Mouse (Mus musculus) cortical plate, adult 2 months (tissue): ENCODE measurements at regions not wholly inside any gene's neighbourhood (a gene's known extent, or its start where the extent isn't known, plus 50 kb on each side); places are given as distances from the start of the nearest gene placed in this dataset.
"Not testable (repeated sequence)": the region's sequence is repeated elsewhere in the genome, so short reads cannot be mapped to it uniquely, and the experiment has no call there.

Experiments
- H3K27ac ChIP-seq: fragments of 200-500 bp; 2 replicates; pipeline ENCODE4 v1.5.1; 2012; ENCODE audit warnings: low read length, control low read depth, inconsistent platforms; ENCODE audit not compliant: insufficient read depth
- H3K4me1 ChIP-seq: fragments of 200-500 bp; 2 replicates; pipeline ENCODE4 v1.6.1; 2011; ENCODE audit warnings: low read length; ENCODE audit not compliant: control insufficient read depth, insufficient read depth
- H3K4me3 ChIP-seq: fragments of 200-500 bp; 2 replicates; pipeline ENCODE4 v1.5.1; 2011; ENCODE audit warnings: mild to moderate bottlenecking, low read length, control low read depth; ENCODE audit not compliant: insufficient read depth
- CTCF ChIP-seq: fragments of 200-500 bp; IDR thresholded peaks from 2 replicates; pipeline ENCODE4 v1.5.1; 2011; ENCODE audit warnings: mild to moderate bottlenecking, control low read depth, low read length; ENCODE audit not compliant: insufficient read depth; ENCODE audit errors: extremely low read depth
- POLR2A ChIP-seq: fragments of 200-500 bp; IDR thresholded peaks from 2 replicates; pipeline ENCODE4 v1.6.1; 2011; ENCODE audit warnings: mild to moderate bottlenecking, low read length, control low read depth; ENCODE audit not compliant: insufficient read depth; ENCODE audit errors: extremely low read depth

DNA sequence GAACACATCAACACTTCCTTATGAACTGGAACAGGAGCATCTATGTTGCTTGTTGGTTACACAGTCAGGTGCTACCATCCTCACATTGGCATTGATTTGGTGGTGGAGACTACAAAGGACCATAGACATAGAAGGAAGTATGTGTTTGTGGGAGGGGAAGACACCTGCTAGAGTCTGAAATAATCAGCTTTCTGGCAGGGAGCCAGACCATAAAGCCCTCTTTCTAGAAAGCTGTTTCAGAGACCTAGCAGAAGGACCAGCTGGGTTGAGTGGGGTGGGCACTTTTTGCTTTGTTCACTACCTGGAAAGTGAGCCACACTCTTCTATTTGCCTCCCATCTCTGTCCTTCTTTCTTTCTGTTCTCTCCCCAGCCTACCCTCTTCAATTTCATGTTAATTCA lies 502.5 kb upstream of the Clint1 start:
- Histone ChIP-seq H3K27ac (no peak overlapping the region), H3K4me3 (no peak overlapping the region)
- TF ChIP-seq POLR2A, result no peak
- no peak for TF ChIP-seq CTCF

DNA sequence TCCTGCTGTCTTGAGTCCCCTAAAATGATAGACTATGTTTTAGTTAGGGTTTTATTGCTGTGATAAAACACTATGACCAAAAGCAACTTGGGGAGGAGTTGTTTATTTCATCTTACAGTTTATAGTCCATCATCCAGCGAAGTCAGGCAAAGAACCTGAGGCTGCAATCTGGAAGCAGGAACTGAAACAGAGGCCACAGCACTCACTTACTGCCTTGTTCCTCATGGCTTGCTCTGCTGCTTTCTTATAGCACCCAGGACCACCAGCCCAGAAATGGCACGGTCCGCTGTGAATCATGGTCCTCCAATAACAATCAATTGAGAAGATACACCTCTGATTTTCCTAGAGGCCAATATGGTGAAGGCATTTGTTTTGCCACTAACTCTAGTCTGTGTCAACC lies 486.5 kb upstream of the Clint1 start:
- TF ChIP-seq CTCF (no peak), POLR2A (no peak)
- Histone ChIP-seq H3K4me3 (no peak overlapping the region), H3K4me1 (no peaks in the 10 kb centered on the region), H3K27ac (no peak overlapping the region)

More for the DNA sequence above, 502.5 kb upstream of the Clint1 start:
- H3K4me1 ChIP-seq, result no peaks in the 10 kb centered on the region

DNA sequence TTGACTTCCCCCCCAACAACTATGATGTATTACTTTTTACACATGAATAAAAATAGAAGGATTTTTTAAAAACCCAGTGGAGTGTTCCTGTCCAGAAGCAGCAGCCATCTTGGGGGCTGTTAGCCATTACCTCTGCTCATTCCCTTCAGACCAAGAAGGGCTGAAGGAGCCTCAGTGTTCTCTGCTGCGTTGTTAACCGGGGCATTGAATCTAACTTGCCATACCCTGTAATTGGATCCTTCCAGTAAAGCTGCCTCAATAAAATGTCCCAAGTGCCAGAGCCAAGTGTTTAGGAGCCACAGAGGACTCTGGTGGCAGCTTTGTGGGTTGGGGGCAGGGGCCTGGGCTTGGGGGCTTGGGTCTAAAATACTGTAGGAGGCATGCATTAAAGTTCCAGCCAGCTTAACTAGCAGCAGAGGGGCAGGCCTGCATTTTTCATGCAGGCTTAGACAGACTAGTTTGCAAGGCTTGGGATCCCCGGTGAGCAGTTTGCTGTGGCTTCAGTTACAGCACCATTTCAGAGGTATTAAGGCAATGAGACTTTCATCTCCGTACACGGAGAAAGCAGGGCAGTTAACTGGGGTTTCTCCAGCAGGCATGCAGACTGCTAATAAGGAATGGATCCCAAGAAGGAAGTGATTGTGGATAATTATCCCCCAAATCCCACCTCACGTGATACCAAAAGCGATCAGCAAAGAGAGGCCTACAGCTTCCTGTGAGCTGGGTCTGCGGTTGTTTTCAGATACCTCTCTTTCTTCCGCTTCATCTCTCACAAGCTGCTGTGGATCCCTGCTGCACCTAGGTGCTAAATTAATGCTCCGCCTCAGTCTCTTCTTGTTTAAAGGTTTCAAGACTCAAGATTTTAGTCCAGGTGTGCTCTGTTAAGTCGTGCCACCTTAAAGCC lies 462.4 kb upstream of the Clint1 start:
- Histone ChIP-seq H3K4me1 (no peaks in the 10 kb centered on the region), H3K27ac (no peak overlapping the region), H3K4me3 (no peak overlapping the region)
- no peak for TF ChIP-seq POLR2A
- TF ChIP-seq CTCF, result no peak

DNA sequence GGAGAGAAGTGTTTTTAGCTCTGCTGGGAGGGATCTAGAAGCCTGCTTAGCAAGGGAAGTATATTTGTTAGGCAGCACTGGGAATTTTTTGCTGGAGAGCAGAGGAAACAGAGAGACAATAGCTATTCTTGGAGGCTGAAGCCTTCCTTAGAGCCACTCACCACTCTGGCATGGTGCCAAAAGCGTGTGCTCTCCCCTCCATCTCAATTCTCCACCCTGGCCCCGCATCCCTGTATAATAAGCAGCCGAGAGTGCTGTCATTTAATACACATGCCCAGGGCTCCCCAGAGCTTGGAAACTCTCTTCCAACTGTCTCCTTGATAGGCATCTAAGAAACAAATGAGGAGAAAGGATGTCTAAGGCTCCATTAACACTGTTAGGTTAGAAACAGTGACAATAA lies 455.8 kb upstream of the Clint1 start:
- Histone ChIP-seq H3K4me3 (no peak overlapping the region), H3K27ac (no peak overlapping the region), H3K4me1 (no peaks in the 10 kb centered on the region)
- no peak for TF ChIP-seq POLR2A
- TF ChIP-seq CTCF, result no peak

DNA sequence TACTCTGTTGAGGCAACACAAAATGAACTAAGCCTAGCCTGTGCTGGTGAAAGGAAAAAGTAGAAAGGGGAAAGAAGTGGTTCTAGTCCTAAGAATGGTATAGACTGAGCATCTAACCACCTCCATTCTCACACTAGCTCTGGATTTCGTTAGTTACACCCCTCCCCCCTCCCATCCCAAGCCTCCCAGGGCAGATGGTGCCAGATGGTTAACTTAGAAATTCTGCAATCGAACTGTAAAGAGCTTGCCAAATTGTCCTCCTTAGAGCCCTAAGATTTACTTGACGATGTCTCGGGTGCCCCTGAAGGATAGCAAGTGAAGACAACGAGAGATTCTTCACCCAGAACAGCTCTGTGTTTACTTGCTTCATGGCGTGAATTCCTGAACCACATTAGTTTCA lies 453.7 kb upstream of the Clint1 start:
- Histone ChIP-seq H3K4me1 (no peaks in the 10 kb centered on the region), H3K4me3 (no peak overlapping the region), H3K27ac (no peak overlapping the region)
- TF ChIP-seq POLR2A, result no peak
- TF ChIP-seq CTCF, result no peak

DNA sequence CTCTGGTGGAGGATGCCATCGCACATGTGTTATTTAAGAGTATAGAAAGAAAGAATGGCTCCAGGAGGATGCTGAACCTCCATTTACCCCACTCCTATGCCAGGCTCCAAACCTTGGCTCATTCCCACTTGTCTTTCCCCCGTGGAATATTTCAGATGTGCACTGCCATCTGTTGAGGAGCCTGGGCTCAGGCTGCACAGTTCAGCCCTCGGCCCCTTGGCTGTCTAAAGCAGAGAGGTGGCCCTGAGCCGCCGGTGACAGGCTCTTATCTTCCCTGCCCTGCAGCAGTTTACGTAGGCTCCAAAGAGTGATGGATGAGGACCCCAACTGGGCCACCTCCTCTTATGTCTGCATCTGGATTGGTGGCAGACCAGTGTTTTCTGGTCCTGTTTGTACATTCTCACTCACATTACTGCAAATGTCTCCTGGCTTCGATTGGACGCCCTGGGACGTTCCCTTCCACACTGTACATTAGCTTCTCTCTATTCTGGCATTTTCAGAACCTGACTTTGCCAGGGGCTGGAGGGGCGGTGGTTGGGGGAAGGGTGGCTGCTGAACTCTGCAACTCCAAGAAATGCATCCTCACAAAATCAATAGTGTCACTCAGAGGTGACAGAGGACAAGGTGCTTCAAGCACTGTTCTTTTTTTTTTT lies 447.3 kb upstream of the Clint1 start:
- H3K4me1 ChIP-seq, result no peaks in the 10 kb centered on the region
- TF ChIP-seq CTCF (no peak), POLR2A (no peak)
- no peak overlapping the region for H3K27ac ChIP-seq
- H3K4me3 ChIP-seq, result no peak overlapping the region

DNA sequence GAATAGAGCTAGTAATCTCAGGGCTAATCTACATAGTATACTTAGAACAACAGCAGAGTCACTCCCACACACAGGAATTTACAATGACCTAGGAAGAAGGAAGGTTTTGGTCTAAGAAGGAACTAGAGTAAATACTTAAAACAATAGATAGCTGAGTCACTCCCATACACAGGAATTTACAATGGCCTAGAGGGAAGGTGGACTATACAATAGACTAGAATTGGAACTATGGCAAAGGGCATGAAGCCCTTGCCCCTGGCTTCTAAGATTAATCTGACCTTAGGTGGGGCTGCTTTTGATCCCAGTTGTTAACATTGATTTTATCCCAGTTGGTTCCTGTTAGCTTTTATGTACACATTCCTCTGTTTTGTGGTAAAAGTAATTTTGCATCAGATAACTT lies 427.8 kb upstream of the Clint1 start:
- not testable (repeated sequence) for H3K4me3 ChIP-seq, H3K4me1 ChIP-seq, H3K27ac ChIP-seq

DNA sequence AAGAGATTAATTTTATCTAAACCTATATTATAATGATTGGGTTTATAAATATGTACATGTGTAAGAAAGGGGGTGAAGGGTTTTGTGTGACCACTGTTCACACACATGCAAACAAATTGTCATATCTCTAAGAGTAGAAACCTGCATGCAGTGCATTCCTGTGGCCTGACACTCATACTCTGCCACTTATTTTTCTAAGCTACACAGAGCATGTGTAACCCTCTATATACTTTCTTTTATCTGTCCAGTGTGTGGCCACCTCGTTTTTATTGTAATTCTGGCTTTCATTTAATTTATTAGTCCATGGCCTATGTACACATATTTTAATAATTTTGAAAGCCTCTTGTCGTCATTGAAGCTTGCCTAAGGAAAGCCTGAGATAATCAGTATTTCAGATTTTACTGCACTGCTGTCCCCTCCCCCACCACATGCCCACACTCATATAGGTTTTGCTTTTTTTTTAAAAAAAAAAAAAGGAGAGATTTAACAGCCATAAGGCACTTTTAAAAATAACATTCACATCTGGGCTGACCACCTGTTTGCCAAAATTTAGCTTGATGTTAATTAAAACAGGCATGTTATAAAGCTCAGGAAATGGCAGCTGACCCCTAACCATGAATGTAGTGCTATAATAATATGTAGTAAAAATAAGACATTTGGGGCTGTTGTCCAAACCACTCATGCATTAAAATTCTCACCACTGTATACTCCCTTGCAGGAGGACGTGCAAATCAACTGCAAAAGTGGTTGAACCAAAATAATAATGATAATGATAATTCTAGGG lies 410.7 kb upstream of the Clint1 start:
- Histone ChIP-seq H3K4me1 (no peaks in the 10 kb centered on the region), H3K4me3 (no peak overlapping the region), H3K27ac (no peak overlapping the region)
- no peak for TF ChIP-seq CTCF
- TF ChIP-seq POLR2A, result no peak

DNA sequence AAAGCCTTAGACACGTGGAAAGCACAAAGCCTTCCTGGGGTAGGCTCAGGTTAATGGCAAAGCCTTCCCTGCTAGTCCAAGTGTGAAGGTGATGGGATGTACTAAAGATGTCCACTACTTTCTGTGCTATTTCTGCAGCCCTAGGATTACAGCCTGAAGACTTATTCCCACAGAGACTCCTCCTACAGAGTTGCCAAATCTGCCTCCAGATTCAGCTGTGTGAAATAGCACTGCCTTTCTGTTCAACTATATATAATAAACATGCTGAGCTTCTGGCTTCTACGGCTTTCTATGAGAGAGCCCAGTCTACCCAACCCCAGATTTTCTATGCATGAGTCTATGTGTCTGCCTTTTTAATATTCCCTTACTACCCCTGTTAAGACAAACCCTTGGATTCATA lies 405.3 kb upstream of the Clint1 start:
- Histone ChIP-seq H3K4me3 (no peak overlapping the region), H3K4me1 (no peaks in the 10 kb centered on the region), H3K27ac (no peak overlapping the region)
- TF ChIP-seq CTCF (no peak), POLR2A (no peak)

DNA sequence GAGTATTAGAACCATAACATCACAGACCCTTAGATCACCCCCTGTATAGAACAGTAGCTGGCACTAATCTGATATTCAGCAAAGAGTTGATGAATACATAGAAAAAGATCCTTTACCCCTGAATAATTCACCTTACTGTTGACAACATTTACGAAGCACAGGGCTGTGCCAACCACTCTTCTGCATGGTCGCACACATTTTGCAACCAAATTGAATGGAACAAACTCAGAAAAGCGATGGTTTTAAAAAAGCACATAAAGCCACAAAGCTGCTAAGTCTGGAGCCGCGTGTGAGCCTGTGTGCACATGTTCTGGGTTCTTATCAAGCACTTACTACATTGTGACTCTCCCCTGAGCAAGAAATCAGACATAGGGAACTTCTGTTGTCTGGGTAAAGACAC lies 397.6 kb upstream of the Clint1 start:
- TF ChIP-seq CTCF, result no peak
- no peak for TF ChIP-seq POLR2A

More for the DNA sequence above, 397.6 kb upstream of the Clint1 start:
- Histone ChIP-seq H3K27ac (no peak overlapping the region), H3K4me3 (no peak overlapping the region), H3K4me1 (no peaks in the 10 kb centered on the region)
